Mouse (Mus musculus) ES-Bruce4 (cell line): ENCODE measurements around the gene Ackr1. TPM values are rescaled to one million over a fixed set of nuclear protein-coding genes. Genes with fewer than 3 reads are reported as not detected.

ENCODE experiments used
- H3K27ac ChIP-seq: 2 replicates; pipeline ENCODE4 v1.5.1; 2012; ENCODE audit warnings: low read length, inconsistent platforms; ENCODE audit not compliant: insufficient read depth
- H3K27me3 ChIP-seq: 2 replicates; pipeline ENCODE4 v1.6.1; 2012; ENCODE audit warnings: mild to moderate bottlenecking, low read length, inconsistent platforms; ENCODE audit not compliant: control insufficient read depth, poor library complexity, insufficient read depth, severe bottlenecking
- H3K36me3 ChIP-seq: 2 replicates; pipeline ENCODE4 v1.6.1; 2012; ENCODE audit warnings: inconsistent platforms, mild to moderate bottlenecking, low read length, moderate library complexity; ENCODE audit not compliant: control insufficient read depth, poor library complexity, insufficient read depth, severe bottlenecking
- H3K4me1 ChIP-seq: one replicate; pipeline ENCODE4 v1.8.1; 2011; ENCODE audit warnings: low read length; ENCODE audit not compliant: control insufficient read depth, insufficient read depth
- H3K4me3 ChIP-seq: 2 replicates; pipeline ENCODE4 v1.5.1; 2011; ENCODE audit warnings: low read depth, mild to moderate bottlenecking, low read length
- H3K9ac ChIP-seq: 2 replicates; pipeline ENCODE4 v1.6.1; 2012; ENCODE audit warnings: low read depth, mild to moderate bottlenecking, inconsistent platforms; ENCODE audit not compliant: poor library complexity, severe bottlenecking
- H3K9me3 ChIP-seq: replicated peaks from 2 replicates; pipeline ENCODE4 v1.6.1; 2012; ENCODE audit warnings: mild to moderate bottlenecking, low read length, inconsistent platforms; ENCODE audit not compliant: control insufficient read depth, poor library complexity, insufficient read depth, severe bottlenecking
- CTCF ChIP-seq: IDR thresholded peaks from one replicate; pipeline ENCODE4 v1.8.1; 2011; ENCODE audit warnings: low read depth, low read length
- EP300 ChIP-seq: IDR thresholded peaks from 2 replicates; pipeline ENCODE4 v1.6.1; 2011; ENCODE audit warnings: low read depth, low read length; ENCODE audit not compliant: insufficient read depth
- POLR2A ChIP-seq: IDR thresholded peaks from one replicate; pipeline ENCODE4 v1.8.1; 2011; ENCODE audit warnings: low read length; ENCODE audit not compliant: insufficient read depth
- polyA plus RNA-seq: library from polyadenylated mRNA; stranded (reverse); fragments of >200 nt; gene quantifications from 2 replicates; pipeline ENCODE4 v1.2.4, GENCODE M21; 2011; ENCODE audit warnings: low read depth; ENCODE audit not compliant: missing spikeins, insufficient read depth, insufficient read length

The Ackr1 gene
- polyA plus RNA-seq, 1 experiment = not detected

GRCm38 (mm10) chr1:173370456-173370855 lies 36.9 kb upstream of the Ackr1 start:
- no peak overlapping the region for H3K4me3 ChIP-seq
- no peak overlapping the region for H3K9ac ChIP-seq
- H3K4me1 ChIP-seq = no peaks in the 10 kb centered on the region
- no peak overlapping the region for H3K27ac ChIP-seq
- H3K27me3 ChIP-seq = peaks cover 8% of the 10 kb centered on the region
- TF ChIP-seq CTCF = no peak
- TF ChIP-seq EP300 = no peak
- H3K9me3 ChIP-seq = no peaks in the 10 kb centered on the region
- no peaks in the 10 kb centered on the region for H3K36me3 ChIP-seq

- no peaks in the 10 kb centered on the region for H3K9me3 ChIP-seq
- H3K27ac ChIP-seq = no peak overlapping the region
- H3K4me3 ChIP-seq = no peak overlapping the region
- H3K4me1 ChIP-seq = no peaks in the 10 kb centered on the region
- peaks cover 8% of the 10 kb centered on the region for H3K27me3 ChIP-seq
- TF ChIP-seq EP300 = no peak
- no peak for TF ChIP-seq POLR2A
- no peak for TF ChIP-seq CTCF
- no peak overlapping the region for H3K9ac ChIP-seq
- no peaks in the 10 kb centered on the region for H3K36me3 ChIP-seq
These were observed 36.1 kb upstream of the Ackr1 start for GRCm38 (mm10) chr1:173369611-173370010.

- H3K27me3 ChIP-seq = peaks cover 8% of the 10 kb centered on the region
- TF ChIP-seq CTCF (no peak), EP300 (no peak), POLR2A (no peak)
- peak within 1 kb of the TSS; percentile 44 for H3K9ac ChIP-seq
- H3K4me1 ChIP-seq = no peaks in the 10 kb centered on the region
- H3K4me3 ChIP-seq = peak within 1 kb of the TSS; percentile 88
- no peaks in the 10 kb centered on the region for H3K9me3 ChIP-seq
- no peak within 1 kb of the TSS for H3K27ac ChIP-seq
- no peaks in the 10 kb centered on the region for H3K36me3 ChIP-seq
These were observed 34.0 kb upstream of the Ackr1 start, which contains the start of gene Cadm3 for GRCm38 (mm10) chr1:173367356-173368046. Gene Cadm3, minus strand, starts transcription at chr1:173367695.

- peak overlapping the region; percentile 44 for H3K9ac ChIP-seq
- no peak for TF ChIP-seq POLR2A
- no peak for TF ChIP-seq CTCF
- TF ChIP-seq EP300 = no peak
- no peaks in the 10 kb centered on the region for H3K9me3 ChIP-seq
- no peak overlapping the region for H3K27ac ChIP-seq
- no peaks in the 10 kb centered on the region for H3K4me1 ChIP-seq
- H3K4me3 ChIP-seq = peak overlapping the region; percentile 88
- no peaks in the 10 kb centered on the region for H3K36me3 ChIP-seq
- peaks cover 8% of the 10 kb centered on the region for H3K27me3 ChIP-seq
These were observed 33.3 kb upstream of the Ackr1 start for GRCm38 (mm10) chr1:173366701-173367355.

GRCm38 (mm10) chr1:173365970-173366409 lies 32.4 kb upstream of the Ackr1 start:
- H3K36me3 ChIP-seq = no peaks in the 10 kb centered on the region
- H3K4me3 ChIP-seq = peak overlapping the region; percentile 23; the same call in 1 of the 2 replicates
- H3K9me3 ChIP-seq = no peaks in the 10 kb centered on the region
- no peak overlapping the region for H3K9ac ChIP-seq
- no peak for TF ChIP-seq EP300
- TF ChIP-seq CTCF = no peak
- TF ChIP-seq POLR2A = no peak
- peaks cover 7% of the 10 kb centered on the region for H3K27me3 ChIP-seq
- no peaks in the 10 kb centered on the region for H3K4me1 ChIP-seq
- H3K27ac ChIP-seq = no peak overlapping the region
